Mouse (Mus musculus): ENCODE data around the gene Zfp53.

Zfp53 gene

GRCm38 (mm10) chr17:21515403-21516105 is 26.8 kb downstream of the Zfp53 start:
- POLR2A ChIA-PET = interaction anchor here in 3 of 4 experiments (0.6 to 3.5 kb wide), 19 partner anchors 9 to 570 kb away, joined by 3 to 16 read pairs (median 5); partner anchors contain the start of genes Zfp51 (in 2 of the 3), Zfp53 (in 2 of the 3), Ppp2r1a (in 1 of the 3) and Zfp52 (in 1 of the 3)
- CTCF ChIA-PET = interaction anchor here in 3 of 4 experiments (0.5 to 2.5 kb wide), 13 partner anchors 16 to 448 kb away, joined by 3 to 9 read pairs (median 4); partner anchors contain the start of genes Zfp54 (in 2 of the 3) and Zfp948 (in 1 of the 3)

- CTCF ChIA-PET = interaction anchor here in 3 of 4 experiments (0.5 to 2.5 kb wide), 15 partner anchors 15 to 449 kb away, joined by 3 to 9 read pairs (median 4); partner anchors contain the start of genes Zfp54 (in 2 of the 3) and Zfp948 (in 1 of the 3)
- POLR2A ChIA-PET = interaction anchor here in 3 of 4 experiments (0.5 to 3.5 kb wide), 27 partner anchors 9 to 571 kb away, joined by 3 to 16 read pairs (median 5); partner anchors contain the start of genes Zfp51 (in 2 of the 3), Zfp52 (in 2 of the 3), Zfp53 (in 2 of the 3) and Zfp948 (in 2 of the 3)
Measured at GRCm38 (mm10) chr17:21516201-21517129, 27.7 kb downstream of the Zfp53 start.

GRCm38 (mm10) chr17:21517130-21517671 is 28.4 kb downstream of the Zfp53 start:
- CTCF ChIA-PET = interaction anchor here in 2 of 4 experiments (1.2 to 2.5 kb wide), 5 partner anchors 14 to 285 kb away, joined by 4 to 9 read pairs (median 4); no protein-coding TSS in a partner anchor

GRCm38 (mm10) chr17:21526270-21526669 is 37.5 kb downstream of the Zfp53 start:
- ChIA-PET POLR2A (no interaction called here), CTCF (no interaction called here)

More at GRCm38 (mm10) chr17:21517130-21517671, 28.4 kb downstream of the Zfp53 start:
- POLR2A ChIA-PET = interaction anchor here in 3 of 4 experiments (1.0 to 3.5 kb wide), 17 partner anchors 9 to 572 kb away, joined by 3 to 16 read pairs (median 5); partner anchors contain the start of genes Zfp52 (in 2 of the 3), Zfp53 (in 2 of the 3), Zfp948 (in 2 of the 3) and Ppp2r1a (in 1 of the 3)

- ChIA-PET POLR2A (interaction anchor here in 2 of 4 experiments (0.6 to 2.2 kb wide), 8 partner anchors 11 to 163 kb away, joined by 3 to 12 read pairs (median 4); partner anchors contain the start of genes Zfp53 (in 1 of the 2) and Zfp948 (in 1 of the 2)), CTCF (interaction anchor here in 1 of 4 experiments (1.6 kb wide), 1 partner anchor 14 kb away, joined by 4 read pairs; no protein-coding TSS in a partner anchor)
Measured at GRCm38 (mm10) chr17:21530645-21531330, 42.0 kb downstream of the Zfp53 start.

GRCm38 (mm10) chr17:21531621-21532020 is 42.8 kb downstream of the Zfp53 start:
- CTCF ChIA-PET = interaction anchor here in 2 of 4 experiments (1.0 to 1.6 kb wide), 3 partner anchors 8 to 15 kb away, joined by 3 to 4 read pairs (median 4); no protein-coding TSS in a partner anchor
- POLR2A ChIA-PET = interaction anchor here in 3 of 4 experiments (0.6 to 2.2 kb wide), 12 partner anchors 15 to 587 kb away, joined by 3 to 12 read pairs (median 3); partner anchors contain the start of genes Zfp948 (in 2 of the 3), Ppp2r1a (in 1 of the 3) and Zfp53 (in 1 of the 3)

- CTCF ChIA-PET = interaction anchor here in 2 of 4 experiments (0.5 to 1.6 kb wide), 4 partner anchors 9 to 44 kb away, joined by 3 to 4 read pairs (median 4); no protein-coding TSS in a partner anchor
- POLR2A ChIA-PET = interaction anchor here in 3 of 4 experiments (0.6 to 2.2 kb wide), 17 partner anchors 8 to 587 kb away, joined by 3 to 12 read pairs (median 3); partner anchors contain the start of genes Zfp948 (in 2 of the 3), Ppp2r1a (in 1 of the 3), Zfp51 (in 1 of the 3) and Zfp53 (in 1 of the 3)
Measured at GRCm38 (mm10) chr17:21532101-21532951, 43.5 kb downstream of the Zfp53 start.

GRCm38 (mm10) chr17:21533961-21534360 is 45.2 kb downstream of the Zfp53 start:
- CTCF ChIA-PET = interaction anchor here in 2 of 4 experiments (0.6 to 2.6 kb wide), 15 partner anchors 19 to 589 kb away, joined by 3 to 13 read pairs (median 6); partner anchors contain the start of genes Zfp51 (in 2 of the 2), Zfp54 (in 2 of the 2), Zfp948 (in 2 of the 2) and Ppp2r1a (in 1 of the 2)
- POLR2A ChIA-PET = interaction anchor here in 3 of 4 experiments (0.5 to 2.9 kb wide), 9 partner anchors 11 to 331 kb away, joined by 3 to 10 read pairs (median 4); partner anchors contain the start of genes Zfp51 (in 2 of the 3), Zfp54 (in 1 of the 3) and Zfp983 (in 1 of the 3)

GRCm38 (mm10) chr17:21534460-21535095 is 45.8 kb downstream of the Zfp53 start:
- POLR2A ChIA-PET = interaction anchor here in 3 of 4 experiments (0.6 to 2.9 kb wide), 15 partner anchors 11 to 918 kb away, joined by 3 to 10 read pairs (median 4); partner anchors contain the start of genes Zfp51 (in 3 of the 3), Zfp948 (in 2 of the 3), Zfp54 (in 1 of the 3) and Zfp983 (in 1 of the 3)
- CTCF ChIA-PET = interaction anchor here (0.6 to 2.6 kb wide), 32 partner anchors 15 to 589 kb away, joined by 3 to 13 read pairs (median 4); partner anchors contain the start of genes Zfp160 (in 2 of the 4), Zfp51 (in 2 of the 4), Zfp54 (in 2 of the 4) and Zfp948 (in 2 of the 4)

- ChIA-PET CTCF (interaction anchor here (0.6 to 2.6 kb wide), 36 partner anchors 16 to 590 kb away, joined by 3 to 13 read pairs (median 4); partner anchors contain the start of genes Zfp54 (in 3 of the 4), Zfp160 (in 2 of the 4), Zfp51 (in 2 of the 4) and Zfp948 (in 2 of the 4)), POLR2A (interaction anchor here in 3 of 4 experiments (0.5 to 2.9 kb wide), 17 partner anchors 18 to 1313 kb away, joined by 3 to 10 read pairs (median 4); partner anchors contain the start of genes Zfp948 (in 3 of the 3), Zfp51 (in 2 of the 3), Ppp2r1a (in 1 of the 3) and Zfp54 (in 1 of the 3))
Measured at GRCm38 (mm10) chr17:21535096-21536001, 46.6 kb downstream of the Zfp53 start, which contains the start of gene Zfp52. TSS of gene Zfp52 (plus strand) at chr17:21535539.

- POLR2A ChIA-PET = interaction anchor here in 3 of 4 experiments (0.6 to 2.9 kb wide), 10 partner anchors 17 to 591 kb away, joined by 3 to 10 read pairs (median 4); partner anchors contain the start of genes Zfp948 (in 3 of the 3), Ppp2r1a (in 2 of the 3), Zfp51 (in 1 of the 3) and Zfp54 (in 1 of the 3)
Measured at GRCm38 (mm10) chr17:21536096-21536495, 47.3 kb downstream of the Zfp53 start.

GRCm38 (mm10) chr17:21536676-21537075 is 47.9 kb downstream of the Zfp53 start:
- POLR2A ChIA-PET = interaction anchor here in 3 of 4 experiments (0.6 to 2.9 kb wide), 6 partner anchors 16 to 592 kb away, joined by 3 to 10 read pairs (median 8); partner anchors contain the start of genes Zfp948 (in 2 of the 3), Ppp2r1a (in 1 of the 3) and Zfp51 (in 1 of the 3)
- CTCF ChIA-PET = interaction anchor here in 3 of 4 experiments (0.7 to 2.3 kb wide), 3 partner anchors 113 to 373 kb away, joined by 4 to 9 read pairs (median 9); partner anchors contain the start of genes Zfp54 (in 1 of the 3), Zfp677 (in 1 of the 3) and Zfp995 (in 1 of the 3)

More at GRCm38 (mm10) chr17:21536096-21536495, 47.3 kb downstream of the Zfp53 start:
- CTCF ChIA-PET = interaction anchor here (0.6 to 2.6 kb wide), 7 partner anchors 20 to 305 kb away, joined by 3 to 13 read pairs (median 4); partner anchors contain the start of genes Zfp54 (in 2 of the 4), Zfp677 (in 1 of the 4) and Zfp760 (in 1 of the 4)

Measured in embryonic stem cell, embryonic (primary cell).